Mouse (Mus musculus): ENCODE measurements around the gene Vezf1. TPM values are rescaled to one million over a fixed set of nuclear protein-coding genes. Genes with fewer than 3 reads are reported as not detected.
A peak's percentile ranks its signal among the peaks of the same experiment; 100 is the strongest.

The Vezf1 gene
- polyA plus RNA-seq, 1 experiment from 2014 or later = 61.6 TPM

DNA sequence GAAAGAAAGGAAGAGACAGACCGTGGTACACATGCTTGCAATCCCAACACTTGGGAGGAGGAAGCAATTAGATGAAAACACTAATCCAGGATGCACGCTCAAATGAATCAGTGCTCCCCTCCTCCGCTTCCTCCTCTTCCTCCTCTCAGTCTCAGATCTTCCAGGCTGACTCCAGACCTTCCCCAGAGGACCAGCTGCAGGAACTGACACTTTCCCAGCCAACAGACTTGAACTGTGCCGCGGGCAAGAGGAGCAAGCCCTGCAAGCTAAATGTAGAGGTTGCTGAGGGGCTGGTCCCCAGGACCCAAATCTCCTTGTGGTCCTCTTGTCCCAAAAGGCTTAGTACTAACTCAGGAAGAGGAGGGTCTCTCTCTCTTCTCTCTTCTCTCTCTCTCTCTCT lies 21.1 kb downstream of the Vezf1 start:
- WGBS = 65% methylated on average over 5 of the region's 5 CpGs
- Histone ChIP-seq H3K27ac (no peak overlapping the region), H3K4me1 (peaks cover 46% of the 10 kb centered on the region), H3K27me3 (ENCODE audit: poor library complexity, severe bottlenecking) (no peaks in the 10 kb centered on the region), H3K9me3 (no peaks in the 10 kb centered on the region), H3K36me3 (replicated peaks) (peaks cover 17% of the 10 kb centered on the region), H3K4me3 (no peak overlapping the region)
- DNase-seq (ENCODE audit: extremely low spot score, low spot score) = no peak

DNA sequence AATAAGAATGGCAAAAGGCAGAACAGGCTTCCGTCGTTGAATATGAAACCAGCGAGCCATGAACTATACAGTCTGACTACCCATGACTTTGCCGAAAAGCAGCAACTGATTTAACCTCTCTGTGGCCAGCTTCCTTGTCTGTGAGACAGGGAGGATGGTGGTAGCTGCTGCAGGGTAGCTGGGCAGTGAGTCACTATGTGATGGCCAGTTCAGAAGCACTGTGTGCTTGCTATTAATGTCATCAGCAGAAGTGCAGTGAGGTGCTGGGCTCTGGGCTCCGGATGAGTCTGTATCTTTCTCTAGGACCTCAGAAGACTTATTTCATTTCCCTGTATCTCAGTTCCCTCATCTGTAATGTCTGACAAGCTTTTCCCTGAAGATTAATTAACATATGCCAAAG lies 22.2 kb downstream of the Vezf1 start:
- H3K27me3 ChIP-seq (ENCODE audit: poor library complexity, severe bottlenecking) = no peaks in the 10 kb centered on the region
- 88% methylated on average over 5 of the region's 5 CpGs for WGBS
- H3K4me3 ChIP-seq = no peak overlapping the region
- H3K27ac ChIP-seq = no peak overlapping the region
- no peak for DNase-seq (ENCODE audit: extremely low spot score, low spot score)
- peaks cover 5% of the 10 kb centered on the region for H3K36me3 ChIP-seq (replicated peaks)
- H3K4me1 ChIP-seq = peaks cover 43% of the 10 kb centered on the region
- no peaks in the 10 kb centered on the region for H3K9me3 ChIP-seq

DNA sequence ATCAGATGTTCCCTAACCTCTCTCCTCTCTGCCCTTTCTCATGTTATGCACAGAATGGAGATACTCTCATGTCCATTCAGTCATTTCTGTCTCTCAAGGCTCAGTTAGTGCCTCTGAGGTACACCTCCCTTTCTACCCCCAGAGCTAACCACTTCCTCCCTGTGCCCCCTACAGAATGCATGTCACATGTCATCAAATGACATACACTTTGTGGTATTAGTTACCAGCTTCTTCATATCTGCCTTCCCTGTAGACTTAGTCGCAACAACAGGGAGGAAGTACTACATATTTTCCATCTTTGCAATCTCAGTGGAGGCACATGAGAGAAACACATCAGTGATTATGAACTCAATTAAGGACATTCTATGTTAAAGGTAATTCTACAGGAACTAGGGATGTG lies 23.9 kb downstream of the Vezf1 start:
- Histone ChIP-seq H3K4me1 (peaks cover 29% of the 10 kb centered on the region), H3K36me3 (replicated peaks) (no peaks in the 10 kb centered on the region), H3K27ac (no peak overlapping the region), H3K9me3 (no peaks in the 10 kb centered on the region), H3K4me3 (no peak overlapping the region), H3K27me3 (ENCODE audit: poor library complexity, severe bottlenecking) (0 out of 2 replicates have a peak, but pooled peaks cover 6% of the 10 kb centered on the region)
- 88% methylated on average over 1 of the region's 1 CpGs for WGBS
- DNase-seq (ENCODE audit: extremely low spot score, low spot score) = no peak

DNA sequence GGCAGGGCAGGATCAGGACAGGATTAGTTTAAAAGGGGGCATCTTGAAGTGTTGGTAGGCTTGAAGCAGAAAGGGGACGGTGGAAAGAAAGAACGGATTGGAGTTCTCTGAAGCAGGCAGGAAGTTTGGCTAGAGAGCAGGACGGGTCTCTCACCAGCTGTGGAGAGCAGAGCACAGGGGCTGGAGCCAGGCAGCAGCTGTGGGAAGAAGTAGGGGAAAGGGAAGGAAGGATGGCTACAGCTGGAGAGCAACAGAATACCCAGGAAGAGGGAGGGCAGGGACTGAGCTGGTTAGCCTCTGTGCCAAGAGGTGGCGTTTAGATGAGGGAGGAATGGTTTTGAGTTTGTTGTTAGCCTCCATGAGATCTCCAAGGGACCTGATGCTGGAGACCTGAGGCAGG lies 29.1 kb downstream of the Vezf1 start:
- H3K9me3 ChIP-seq = no peaks in the 10 kb centered on the region
- H3K27me3 ChIP-seq (ENCODE audit: poor library complexity, severe bottlenecking) = peaks cover 22% of the 10 kb centered on the region
- peaks cover 55% of the 10 kb centered on the region for H3K4me1 ChIP-seq
- peak overlapping the region; percentile 7; the same call in 1 of the 2 replicates for H3K4me3 ChIP-seq
- 29% methylated on average over 4 of the region's 4 CpGs for WGBS
- DNase-seq (ENCODE audit: extremely low spot score, low spot score) = no peak
- peaks cover 9% of the 10 kb centered on the region for H3K36me3 ChIP-seq (replicated peaks)
- H3K27ac ChIP-seq = peak overlapping the region; percentile 48; the same call in 1 of the 2 replicates

DNA sequence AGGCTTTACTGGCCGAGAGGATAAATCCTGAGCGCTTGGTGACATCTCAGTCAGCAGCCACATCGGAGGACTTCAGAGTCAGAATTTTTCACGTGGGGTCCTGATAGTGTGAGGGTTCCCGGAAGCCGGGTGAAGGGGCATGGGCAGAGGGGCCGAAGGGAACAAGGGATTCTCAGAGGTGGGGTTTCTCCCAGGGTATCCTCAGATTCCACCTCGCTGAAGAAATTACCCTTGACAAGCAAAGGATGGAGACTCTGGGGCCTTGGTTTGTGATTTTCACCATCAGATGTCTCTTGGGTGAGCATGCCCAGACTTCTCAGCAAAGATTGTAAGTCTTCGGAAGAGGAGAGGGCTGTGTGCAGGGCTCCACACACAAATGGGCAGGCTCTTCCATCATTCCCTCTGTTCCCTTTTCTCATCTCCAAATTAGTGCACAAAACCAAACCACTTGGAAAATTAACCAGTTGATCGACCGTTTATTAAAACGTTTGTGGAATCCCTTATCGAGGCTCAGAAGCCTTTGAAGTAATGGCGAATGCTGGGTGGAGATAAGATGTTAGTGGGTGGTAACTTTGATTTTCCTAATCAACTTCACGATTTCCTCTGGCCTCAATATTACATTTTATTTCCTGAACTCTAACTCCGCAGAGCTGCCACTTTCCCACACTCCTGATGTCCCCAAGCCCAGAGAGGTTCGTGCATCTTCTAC lies 30.1 kb downstream of the Vezf1 start, which contains the start of gene Cuedc1:
Gene Cuedc1 (plus strand): TSS at position 38 of the 709 bp plus-strand sequence.
- peak within 1 kb of the TSS; percentile 97 for H3K4me3 ChIP-seq
- no peak for DNase-seq (ENCODE audit: extremely low spot score, low spot score)
- peaks cover 57% of the 10 kb centered on the region for H3K4me1 ChIP-seq
- peak within 1 kb of the TSS; percentile 100 for H3K27ac ChIP-seq
- WGBS = 26% methylated on average over 17 of the region's 17 CpGs
- peaks cover 22% of the 10 kb centered on the region for H3K27me3 ChIP-seq (ENCODE audit: poor library complexity, severe bottlenecking)
- peaks cover 18% of the 10 kb centered on the region for H3K36me3 ChIP-seq (replicated peaks)
- H3K9me3 ChIP-seq = no peaks in the 10 kb centered on the region

DNA sequence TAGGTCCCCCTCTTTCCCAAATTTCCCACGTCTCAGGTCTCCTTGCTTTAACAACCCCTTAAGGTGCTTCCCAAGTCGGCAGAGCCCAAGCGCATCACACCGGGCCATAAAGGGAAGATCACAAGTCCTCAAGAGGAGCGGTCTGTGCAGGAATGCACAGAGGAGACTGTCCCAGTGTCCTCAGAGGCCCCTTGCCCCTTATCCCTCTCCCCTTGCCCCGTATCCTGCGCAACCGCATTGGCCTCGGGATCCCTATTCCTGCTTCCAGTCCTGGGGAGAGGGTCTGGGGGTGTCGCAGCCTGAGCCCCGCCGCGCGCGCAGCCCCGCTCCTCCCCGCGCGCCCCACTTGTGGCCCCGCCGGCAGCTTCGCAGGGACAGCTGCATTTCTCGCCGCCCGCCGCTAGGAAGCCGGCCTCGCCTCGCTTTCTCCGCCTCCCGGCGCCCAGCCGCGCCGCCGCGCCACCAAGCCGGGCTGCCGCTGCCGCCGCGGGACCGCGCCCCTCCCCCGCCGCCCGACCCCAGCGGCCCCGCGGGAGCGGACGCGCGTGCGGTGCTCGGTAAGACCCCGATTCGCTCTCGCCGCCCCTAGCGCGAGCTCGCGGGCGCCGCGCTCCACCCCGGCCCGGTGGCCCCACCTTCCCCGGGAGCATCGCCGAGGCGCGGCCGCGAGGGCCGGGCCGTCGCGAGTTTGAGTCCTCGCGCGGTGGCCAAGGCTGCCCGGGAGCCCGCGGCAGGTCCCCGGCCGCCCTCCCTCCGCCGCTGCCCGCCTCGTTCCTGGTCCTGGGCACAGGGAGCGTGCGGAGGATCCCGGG lies 30.9 kb downstream of the Vezf1 start:
- Histone ChIP-seq H3K27me3 (ENCODE audit: poor library complexity, severe bottlenecking) (peaks cover 22% of the 10 kb centered on the region), H3K27ac (peak overlapping the region; percentile 100), H3K4me3 (peak overlapping the region; percentile 97), H3K9me3 (no peaks in the 10 kb centered on the region), H3K36me3 (replicated peaks) (peaks cover 23% of the 10 kb centered on the region), H3K4me1 (peaks cover 63% of the 10 kb centered on the region)
- DNase-seq (ENCODE audit: extremely low spot score, low spot score) = peak; percentile 78
- under 1% methylated on average over 95 of the region's 95 CpGs for WGBS

DNA sequence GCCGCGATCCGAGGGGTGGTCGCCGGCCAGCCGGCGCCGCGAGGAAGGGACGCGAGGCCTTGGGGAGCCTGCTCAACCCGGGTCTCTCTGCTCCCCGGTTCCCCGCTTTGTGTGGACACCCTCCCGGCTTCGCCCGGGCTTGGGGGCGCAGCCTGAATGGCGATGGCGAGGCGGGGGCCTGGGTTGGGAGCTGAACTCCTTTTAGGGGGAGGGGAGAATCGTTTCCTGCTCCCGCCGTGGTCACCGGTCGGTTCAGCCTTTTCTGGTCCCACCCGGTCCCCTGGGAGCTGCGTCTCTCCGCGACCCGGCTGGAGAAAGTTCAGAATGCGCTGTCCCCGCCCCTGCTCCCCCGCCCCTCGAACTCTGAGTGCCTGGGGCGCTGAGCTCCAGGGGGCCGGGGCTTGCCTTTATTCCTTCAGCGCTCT lies 31.5 kb downstream of the Vezf1 start:
- Histone ChIP-seq H3K36me3 (replicated peaks) (peaks cover 23% of the 10 kb centered on the region), H3K4me1 (peaks cover 69% of the 10 kb centered on the region), H3K4me3 (peak overlapping the region; percentile 97), H3K27ac (peak overlapping the region; percentile 100), H3K9me3 (no peaks in the 10 kb centered on the region), H3K27me3 (ENCODE audit: poor library complexity, severe bottlenecking) (peaks cover 22% of the 10 kb centered on the region)
- WGBS = 0% methylated on average over 38 of the region's 38 CpGs
- DNase-seq (ENCODE audit: extremely low spot score, low spot score) = peak; percentile 67

DNA sequence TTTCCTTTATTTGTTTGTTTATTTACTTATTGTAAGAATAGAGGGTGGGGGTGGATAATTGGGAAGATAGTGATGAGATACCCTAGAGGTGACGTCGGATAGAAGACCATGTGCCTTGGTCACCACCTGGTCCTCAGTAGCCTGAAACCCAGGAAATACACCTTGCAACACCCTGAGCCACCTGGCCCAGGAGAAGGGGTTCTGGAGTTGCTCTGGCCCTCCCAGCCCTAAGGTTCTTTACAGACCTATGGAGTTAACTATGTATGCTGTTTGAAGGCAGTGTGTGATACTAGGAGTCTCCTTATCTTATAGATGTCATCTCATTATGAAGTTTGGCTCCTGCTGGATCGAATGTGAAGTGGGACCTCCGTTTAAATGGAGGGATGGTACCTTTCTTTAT lies 32.1 kb downstream of the Vezf1 start:
- WGBS = 35% methylated on average over 4 of the region's 4 CpGs
- peak overlapping the region; percentile 100 for H3K27ac ChIP-seq
- peak overlapping the region; percentile 97 for H3K4me3 ChIP-seq
- peaks cover 70% of the 10 kb centered on the region for H3K4me1 ChIP-seq
- H3K36me3 ChIP-seq (replicated peaks) = peaks cover 23% of the 10 kb centered on the region
- H3K27me3 ChIP-seq (ENCODE audit: poor library complexity, severe bottlenecking) = peaks cover 22% of the 10 kb centered on the region
- H3K9me3 ChIP-seq = no peaks in the 10 kb centered on the region
- DNase-seq (ENCODE audit: extremely low spot score, low spot score) = no peak

DNA sequence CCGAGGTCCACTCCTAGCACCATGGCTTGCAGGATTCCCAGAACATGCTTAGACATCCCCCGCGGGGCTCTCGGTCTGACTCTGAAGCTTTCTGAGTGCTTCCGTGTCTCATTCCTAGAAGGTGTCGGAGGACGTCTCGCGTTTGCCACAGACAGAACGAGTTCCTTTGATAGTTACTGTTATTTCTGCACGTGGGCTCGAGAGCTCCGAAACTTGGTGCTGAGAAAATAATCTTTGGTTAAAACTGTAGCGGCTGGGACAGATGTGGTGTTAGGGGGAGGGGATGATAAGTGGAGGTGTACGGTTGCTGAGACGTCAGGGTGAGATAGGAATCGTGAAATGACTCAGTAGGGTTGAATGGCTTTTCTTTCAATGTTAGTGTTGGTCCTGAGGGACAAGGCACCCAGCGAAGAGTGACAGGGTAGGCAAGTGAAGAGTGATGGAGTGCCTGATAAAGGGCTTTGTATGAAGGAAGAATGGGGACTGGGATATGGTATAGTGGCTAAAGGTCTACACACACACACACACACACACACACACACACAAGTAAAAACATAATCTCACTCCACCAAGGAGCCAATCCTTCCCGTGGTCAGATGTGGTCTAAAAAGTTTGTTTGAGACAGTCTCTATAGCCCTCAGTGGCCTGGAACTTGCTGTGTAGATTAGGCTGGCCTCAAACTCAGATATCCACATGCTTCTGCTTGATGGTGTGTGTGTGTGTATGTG lies 35.3 kb downstream of the Vezf1 start:
- no peak for DNase-seq (ENCODE audit: extremely low spot score, low spot score)
- Histone ChIP-seq H3K27me3 (ENCODE audit: poor library complexity, severe bottlenecking) (peaks cover 1% of the 10 kb centered on the region), H3K9me3 (no peaks in the 10 kb centered on the region), H3K4me3 (no peak overlapping the region), H3K36me3 (replicated peaks) (peaks cover 23% of the 10 kb centered on the region), H3K27ac (no peak overlapping the region), H3K4me1 (peaks cover 82% of the 10 kb centered on the region)
- 94% methylated on average over 19 of the region's 19 CpGs for WGBS

DNA sequence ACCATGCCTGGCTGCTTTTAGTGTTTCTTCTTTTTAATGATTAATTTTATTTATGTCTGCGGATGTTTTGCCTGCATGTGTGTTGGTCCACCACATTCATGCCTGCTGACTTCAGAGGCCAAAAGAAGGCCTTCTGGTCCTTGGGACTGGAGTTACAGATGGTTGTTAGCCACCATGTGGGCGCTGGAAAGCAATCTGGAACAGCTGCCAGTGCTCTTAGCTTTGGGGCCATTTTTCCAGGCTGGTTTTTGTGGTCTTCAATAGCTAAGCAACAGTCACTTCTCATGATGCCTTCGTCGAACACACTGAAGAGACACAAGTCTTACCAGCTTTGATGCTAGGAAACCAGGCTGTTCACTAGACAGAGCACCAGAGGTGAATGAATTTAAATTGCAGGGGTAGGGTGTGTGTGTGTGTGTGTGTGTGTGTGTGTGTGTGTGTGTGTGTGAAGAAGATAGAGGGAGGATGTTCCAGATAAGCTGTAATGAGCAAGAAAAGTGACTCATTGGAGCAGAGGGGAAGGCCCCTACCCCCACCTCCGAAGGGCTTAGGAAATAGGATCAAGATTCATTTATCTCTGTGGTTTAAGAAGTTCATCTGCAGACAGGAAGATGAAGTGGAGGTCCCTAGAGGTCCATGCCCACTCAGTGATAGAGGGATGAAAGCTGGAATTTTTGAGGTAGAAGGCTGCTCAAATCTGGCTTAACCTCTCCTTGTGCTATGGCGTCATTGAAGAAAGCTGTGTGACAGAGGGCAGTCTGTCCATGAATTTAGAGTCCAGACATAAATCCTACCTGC lies 37.6 kb downstream of the Vezf1 start:
- Histone ChIP-seq H3K4me3 (no peak overlapping the region), H3K27ac (no peak overlapping the region), H3K9me3 (no peaks in the 10 kb centered on the region), H3K36me3 (replicated peaks) (peaks cover 26% of the 10 kb centered on the region), H3K4me1 (peaks cover 74% of the 10 kb centered on the region), H3K27me3 (ENCODE audit: poor library complexity, severe bottlenecking) (no peaks in the 10 kb centered on the region)
- DNase-seq (ENCODE audit: extremely low spot score, low spot score) = no peak
- 87% methylated on average over 6 of the region's 6 CpGs for WGBS

DNA sequence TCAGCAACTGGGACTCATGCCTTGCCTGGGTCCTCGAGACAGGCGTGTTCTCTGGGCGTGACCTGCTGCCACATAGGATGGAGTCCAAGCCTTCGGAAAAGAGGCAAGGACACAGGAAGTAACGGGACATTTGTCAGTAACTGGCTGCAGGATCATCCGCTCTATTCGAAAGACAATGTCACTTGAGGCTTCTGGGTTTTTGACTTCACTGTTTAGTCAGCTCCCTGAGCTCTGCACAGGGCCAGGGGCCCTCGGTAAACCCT lies 38.1 kb downstream of the Vezf1 start:
- H3K27ac ChIP-seq = no peak overlapping the region
- H3K4me1 ChIP-seq = peaks cover 73% of the 10 kb centered on the region
- no peak for DNase-seq (ENCODE audit: extremely low spot score, low spot score)
- H3K4me3 ChIP-seq = no peak overlapping the region
- WGBS = 82% methylated on average over 8 of the region's 8 CpGs
- no peaks in the 10 kb centered on the region for H3K27me3 ChIP-seq (ENCODE audit: poor library complexity, severe bottlenecking)
- peaks cover 25% of the 10 kb centered on the region for H3K36me3 ChIP-seq (replicated peaks)
- H3K9me3 ChIP-seq = no peaks in the 10 kb centered on the region

DNA sequence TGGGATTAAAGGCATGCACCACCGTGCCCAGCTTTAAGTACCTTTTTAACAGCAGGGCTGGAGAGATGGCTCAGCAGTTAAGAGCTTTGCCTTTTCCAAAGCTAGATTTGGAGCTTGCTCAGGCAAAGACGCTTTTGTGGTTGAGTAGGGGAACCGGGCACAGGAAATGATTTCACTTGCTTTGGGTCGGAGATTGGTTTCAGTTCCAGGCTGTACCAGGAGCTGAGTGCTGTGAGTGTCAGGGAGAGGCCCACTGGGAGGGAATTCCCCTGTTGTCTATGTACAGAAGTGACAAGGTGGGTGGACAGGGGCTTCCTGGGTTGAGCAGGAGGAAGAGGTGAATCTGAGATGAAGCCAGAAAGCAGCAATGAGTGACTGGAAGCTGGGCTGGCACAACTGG lies 39.3 kb downstream of the Vezf1 start:
- Histone ChIP-seq H3K4me1 (peaks cover 73% of the 10 kb centered on the region), H3K4me3 (no peak overlapping the region), H3K36me3 (replicated peaks) (peaks cover 15% of the 10 kb centered on the region), H3K27ac (peak overlapping the region; percentile 48; the same call in 1 of the 2 replicates), H3K27me3 (ENCODE audit: poor library complexity, severe bottlenecking) (no peaks in the 10 kb centered on the region), H3K9me3 (no peaks in the 10 kb centered on the region)
- 85% methylated on average over 4 of the region's 4 CpGs for WGBS
- DNase-seq (ENCODE audit: extremely low spot score, low spot score) = no peak

All from forebrain, embryonic 10.5 days (tissue).